Mouse (Mus musculus) limb, embryonic 14.5 days (tissue): ENCODE data around the gene Mepce. TPM values are rescaled to one million over a fixed set of nuclear protein-coding genes. Genes with fewer than 3 reads are reported as not detected.

Experiments used
- ATAC-seq: fragments of 200-750 bp; cut with Nextera tagmentation; 2 replicates; pipeline ENCODE4 v1.8.0; 2017; ENCODE audit warnings: low read depth, moderate number of reproducible peaks, moderate TSS enrichment; ENCODE audit not compliant: low FRiP score
- DNase-seq: peaks from one replicate; pipeline ENCODE4 v3.0.0-alpha.2; 2015; ENCODE audit warnings: low spot score
- H3K27ac ChIP-seq: fragments of 300-500 bp; sonication (generic); replicated peaks from 2 replicates; pipeline ENCODE4 v1.5.1; 2014; ENCODE audit warnings: low read depth, mild to moderate bottlenecking, low read length, moderate library complexity, mixed read lengths
- H3K27me3 ChIP-seq: fragments of 300-500 bp; sonication (generic); 2 replicates; pipeline ENCODE4 v1.6.1; 2014; ENCODE audit warnings: low read length, mixed read lengths; ENCODE audit not compliant: control insufficient read depth, insufficient read depth
- H3K36me3 ChIP-seq: fragments of 300-500 bp; sonication (generic); 2 replicates; pipeline ENCODE4 v1.6.1; 2014; ENCODE audit warnings: mild to moderate bottlenecking, low read length, moderate library complexity, mixed read lengths; ENCODE audit not compliant: control insufficient read depth, insufficient read depth
- H3K4me1 ChIP-seq: fragments of 300-500 bp; sonication (generic); 2 replicates; pipeline ENCODE4 v1.6.1; 2014; ENCODE audit warnings: antibody characterized with exemption, low read length, mixed read lengths; ENCODE audit not compliant: control insufficient read depth, insufficient read depth
- H3K4me2 ChIP-seq: fragments of 300-500 bp; sonication (generic); replicated peaks from 2 replicates; pipeline ENCODE4 v1.6.1; 2014; ENCODE audit warnings: low read depth, mild to moderate bottlenecking, low read length, moderate library complexity; ENCODE audit not compliant: severe bottlenecking
- H3K4me3 ChIP-seq: fragments of 300-500 bp; sonication (generic); replicated peaks from 2 replicates; pipeline ENCODE4 v1.5.1; 2014; ENCODE audit warnings: low read length
- H3K9ac ChIP-seq: fragments of 300-500 bp; sonication (generic); 2 replicates; pipeline ENCODE4 v1.6.1; 2014; ENCODE audit warnings: mild to moderate bottlenecking, low read depth, low read length, moderate library complexity; ENCODE audit not compliant: severe bottlenecking
- H3K9me3 ChIP-seq: fragments of 300-500 bp; sonication (generic); 2 replicates; pipeline ENCODE4 v1.6.1; 2016; ENCODE audit warnings: low read length; ENCODE audit not compliant: control insufficient read depth
- POLR2A ChIP-seq: fragments of 200-500 bp; IDR thresholded peaks from 2 replicates; pipeline ENCODE4 v1.8.0; 2012; ENCODE audit warnings: inconsistent platforms, mild to moderate bottlenecking, moderate library complexity, borderline replicate concordance; ENCODE audit not compliant: insufficient read depth, insufficient read length; ENCODE audit errors: extremely low read depth
- WGBS: fragments of 180-500 bp; shearing (Covaris S2); extraction: QIAGEN DNeasy Blood & Tissue Kit; methylation state at CpG from one replicate; pipeline ENCODE4 v1.1.7; 2014; 5-methylcytosine and 5-hydroxymethylcytosine counted together
- polyA plus RNA-seq, 2 experiments: library from polyadenylated mRNA; depleted of rRNA in 1 of 2; stranded (reverse) in 1 of 2; unstranded in 1 of 2; fragments of >200 nt; fragmentation: Nextera tagmentation in 1 of 2; extraction: Ambion mirVana in 1 of 2; gene quantifications; 2 replicates each; pipeline versions ENCODE4 v1.2.1 to v1.2.3; 2012 to 2014

Mepce gene
- polyA plus RNA-seq, 2 experiments, result 13.9 to 42.0 TPM

DNA sequence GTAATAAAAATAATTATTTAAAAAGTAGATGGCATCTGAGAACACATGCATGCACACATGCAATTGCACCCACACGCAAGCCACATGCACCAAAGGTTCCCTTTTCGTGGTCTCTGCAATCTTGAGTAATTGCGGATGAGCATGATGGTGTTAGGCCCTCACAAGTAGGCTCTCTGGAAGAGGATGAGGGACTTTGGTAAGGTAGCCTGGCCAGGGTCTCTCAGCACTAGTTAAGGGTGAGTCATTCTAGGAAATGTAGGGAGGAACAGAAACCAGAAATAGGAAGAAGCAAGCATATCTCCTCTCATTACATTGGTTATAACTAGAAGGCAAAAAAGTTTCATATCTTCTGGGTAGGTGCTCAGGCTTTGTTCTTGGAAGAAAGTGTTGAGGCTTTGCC is 37.6 kb upstream of the Mepce start:
- DNase-seq (no peak), ATAC-seq (no peak)
- no peak overlapping the region for H3K9ac ChIP-seq
- H3K27me3 ChIP-seq, result no peaks in the 10 kb centered on the region
- H3K4me1 ChIP-seq, result no peaks in the 10 kb centered on the region
- H3K4me3 ChIP-seq, result no peak overlapping the region
- no peaks in the 10 kb centered on the region for H3K9me3 ChIP-seq
- H3K27ac ChIP-seq, result no peak overlapping the region
- TF ChIP-seq POLR2A, result no peak
- WGBS, result 89% methylated on average over 3 of the region's 3 CpGs
- H3K4me2 ChIP-seq, result no peak overlapping the region
- no peaks in the 10 kb centered on the region for H3K36me3 ChIP-seq

DNA sequence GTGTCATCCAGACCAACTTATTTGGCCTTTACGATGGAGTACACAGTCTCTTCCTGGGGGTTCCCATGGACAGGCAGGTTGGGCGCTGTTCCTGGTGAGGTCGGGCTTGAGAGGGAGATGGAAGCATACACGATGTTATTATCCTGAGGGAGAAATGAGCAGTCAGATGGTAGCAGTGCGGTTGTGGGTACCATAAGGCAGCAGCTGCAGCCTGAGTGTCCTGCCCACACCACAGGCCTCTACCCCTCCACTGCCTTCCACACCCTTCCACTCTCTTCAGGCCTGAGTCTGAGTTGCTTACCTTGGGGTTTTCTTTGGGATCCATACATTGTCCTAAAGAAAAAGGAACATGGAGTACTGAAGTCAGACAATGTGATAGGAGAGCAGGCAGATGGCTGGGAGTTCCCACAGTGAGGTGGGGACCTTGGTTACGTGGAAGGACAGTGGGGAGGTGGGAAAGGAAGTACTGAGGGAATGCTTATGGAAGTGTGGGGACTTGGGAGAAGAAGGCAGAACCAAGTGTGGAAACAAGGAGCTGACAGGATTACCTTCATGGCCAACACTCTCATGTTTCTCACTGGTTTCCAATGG is 36.1 kb upstream of the Mepce start:
- Histone ChIP-seq H3K27ac (no peak overlapping the region), H3K4me3 (no peak overlapping the region), H3K27me3 (no peaks in the 10 kb centered on the region), H3K4me1 (no peaks in the 10 kb centered on the region), H3K9ac (no peak overlapping the region), H3K9me3 (no peaks in the 10 kb centered on the region), H3K4me2 (no peak overlapping the region), H3K36me3 (no peaks in the 10 kb centered on the region)
- TF ChIP-seq POLR2A, result no peak
- ATAC-seq, result no peak
- 93% methylated on average over 6 of the region's 6 CpGs for WGBS
- DNase-seq, result no peak

DNA sequence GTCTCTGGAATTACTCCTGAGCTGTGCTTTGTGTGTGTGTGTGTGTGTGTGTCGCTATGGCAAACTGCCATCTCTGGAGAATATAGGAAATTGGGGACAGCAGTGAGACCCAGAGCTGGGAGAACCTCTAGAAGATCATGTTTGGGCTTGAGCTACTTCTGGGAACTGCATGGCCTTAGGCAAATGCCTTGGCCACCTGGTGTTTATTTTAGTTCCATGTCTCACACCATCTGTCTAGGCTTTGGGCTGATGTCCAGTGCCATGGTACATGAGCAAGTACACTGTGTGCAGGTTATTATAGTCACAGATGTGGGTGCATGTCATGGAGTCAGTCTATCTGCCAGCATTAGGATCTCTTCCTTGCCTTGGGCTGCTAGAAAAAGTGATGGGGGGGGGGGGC is 35.1 kb upstream of the Mepce start:
- no peaks in the 10 kb centered on the region for H3K9me3 ChIP-seq
- WGBS, result 77% methylated on average over 1 of the region's 1 CpGs
- H3K9ac ChIP-seq, result no peak overlapping the region
- H3K27ac ChIP-seq, result no peak overlapping the region
- ATAC-seq (no peak), DNase-seq (no peak)
- no peak for TF ChIP-seq POLR2A
- H3K36me3 ChIP-seq, result no peaks in the 10 kb centered on the region
- no peak overlapping the region for H3K4me3 ChIP-seq
- H3K4me2 ChIP-seq, result no peak overlapping the region
- no peaks in the 10 kb centered on the region for H3K4me1 ChIP-seq
- no peaks in the 10 kb centered on the region for H3K27me3 ChIP-seq

DNA sequence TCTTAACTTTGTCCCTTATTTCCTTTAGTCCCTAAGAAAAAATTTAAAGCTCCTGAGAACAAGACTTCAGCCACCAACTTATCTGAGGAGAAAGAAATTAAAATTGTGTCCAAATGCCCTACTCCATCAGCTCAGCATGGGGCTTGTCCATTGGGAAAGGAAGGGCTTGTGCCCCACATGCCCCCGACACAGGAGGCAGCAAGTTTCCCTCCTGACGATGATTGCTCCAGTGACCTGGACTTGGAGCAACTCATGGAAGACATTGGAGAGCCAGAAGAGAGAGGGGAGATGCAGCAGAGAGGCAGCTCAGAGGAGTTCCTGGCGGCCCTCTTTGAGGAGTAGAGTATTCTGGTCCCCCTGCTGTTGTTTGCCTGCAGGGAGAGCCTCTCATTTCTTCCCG is 34.7 kb upstream of the Mepce start:
- Histone ChIP-seq H3K4me1 (no peaks in the 10 kb centered on the region), H3K4me3 (no peak overlapping the region), H3K9ac (no peak overlapping the region), H3K27ac (no peak overlapping the region), H3K36me3 (no peaks in the 10 kb centered on the region), H3K9me3 (no peaks in the 10 kb centered on the region), H3K4me2 (no peak overlapping the region), H3K27me3 (no peaks in the 10 kb centered on the region)
- no peak for TF ChIP-seq POLR2A
- 71% methylated on average over 4 of the region's 4 CpGs for WGBS
- no peak for ATAC-seq
- DNase-seq, result no peak

DNA sequence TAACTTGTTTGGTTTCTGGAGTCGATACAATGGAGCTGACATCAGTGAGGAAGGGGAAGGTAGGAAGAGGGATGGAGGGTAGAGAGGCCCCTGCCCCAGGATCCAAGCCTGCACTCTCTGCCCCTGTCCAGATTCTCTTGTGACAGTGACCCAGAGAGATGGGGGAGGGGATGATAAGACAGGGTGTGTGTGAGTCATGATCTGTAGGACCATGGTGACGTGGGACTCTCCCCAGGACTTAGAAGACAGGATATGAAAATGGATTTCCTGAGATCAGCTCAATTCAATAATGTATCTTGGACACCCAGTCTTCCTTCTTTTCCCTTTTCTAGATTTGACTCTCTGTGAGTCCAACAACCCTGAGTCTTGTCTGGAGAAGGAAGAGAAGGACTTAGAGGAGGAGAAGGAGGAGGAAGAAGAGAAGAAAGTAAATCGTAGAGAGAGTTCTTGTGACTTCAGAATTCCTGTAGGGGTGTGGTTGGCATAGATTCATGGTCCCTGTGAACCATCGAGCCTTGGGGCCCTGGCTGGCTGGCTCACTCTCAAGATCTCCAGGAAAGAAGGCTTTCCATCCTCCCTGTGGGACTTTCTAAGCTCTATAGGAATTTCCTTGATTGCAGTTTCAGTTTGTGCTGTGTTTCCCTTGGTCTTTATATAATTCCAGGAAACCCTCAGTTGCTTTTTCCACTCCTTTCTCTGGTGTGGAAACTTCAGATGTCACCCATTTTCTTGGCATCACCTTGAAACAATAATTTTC is 30.2 kb upstream of the Mepce start:
- Histone ChIP-seq H3K4me3 (no peak overlapping the region), H3K9me3 (no peaks in the 10 kb centered on the region), H3K27ac (no peak overlapping the region), H3K36me3 (no peaks in the 10 kb centered on the region), H3K9ac (no peak overlapping the region), H3K27me3 (no peaks in the 10 kb centered on the region), H3K4me2 (no peak overlapping the region), H3K4me1 (no peaks in the 10 kb centered on the region)
- ATAC-seq (no peak), DNase-seq (no peak)
- WGBS, result 69% methylated on average over 4 of the region's 4 CpGs
- TF ChIP-seq POLR2A, result no peak

DNA sequence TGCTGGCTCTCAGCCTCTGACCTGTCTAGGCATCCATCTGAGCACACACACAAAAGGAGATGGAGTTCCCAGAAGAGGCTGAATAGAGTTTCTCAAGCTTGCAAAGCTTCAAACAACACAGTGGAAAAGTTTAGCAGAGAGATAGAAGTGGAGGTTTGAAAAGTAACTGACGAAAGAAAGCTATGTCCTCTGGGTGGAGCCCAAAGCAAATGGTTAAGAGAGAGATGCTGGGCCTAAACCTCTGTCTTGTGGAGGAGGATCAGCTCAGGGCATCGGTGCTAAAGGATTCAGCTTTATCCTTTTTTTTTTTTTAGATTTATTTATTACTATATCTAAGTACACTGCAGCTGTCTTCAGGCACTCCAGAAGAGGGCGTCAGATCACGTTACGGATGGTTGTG is 20.9 kb upstream of the Mepce start:
- H3K9me3 ChIP-seq, result no peaks in the 10 kb centered on the region
- H3K4me2 ChIP-seq, result no peak overlapping the region
- H3K27me3 ChIP-seq, result no peaks in the 10 kb centered on the region
- H3K4me3 ChIP-seq, result no peak overlapping the region
- ATAC-seq, result no peak
- no peaks in the 10 kb centered on the region for H3K36me3 ChIP-seq
- H3K27ac ChIP-seq, result no peak overlapping the region
- TF ChIP-seq POLR2A, result no peak
- no peak overlapping the region for H3K9ac ChIP-seq
- no peaks in the 10 kb centered on the region for H3K4me1 ChIP-seq
- no peak for DNase-seq
- WGBS, result 90% methylated on average over 5 of the region's 5 CpGs
